Mouse (Mus musculus): ENCODE data around the gene Mbnl1.

The Mbnl1 gene

DNA sequence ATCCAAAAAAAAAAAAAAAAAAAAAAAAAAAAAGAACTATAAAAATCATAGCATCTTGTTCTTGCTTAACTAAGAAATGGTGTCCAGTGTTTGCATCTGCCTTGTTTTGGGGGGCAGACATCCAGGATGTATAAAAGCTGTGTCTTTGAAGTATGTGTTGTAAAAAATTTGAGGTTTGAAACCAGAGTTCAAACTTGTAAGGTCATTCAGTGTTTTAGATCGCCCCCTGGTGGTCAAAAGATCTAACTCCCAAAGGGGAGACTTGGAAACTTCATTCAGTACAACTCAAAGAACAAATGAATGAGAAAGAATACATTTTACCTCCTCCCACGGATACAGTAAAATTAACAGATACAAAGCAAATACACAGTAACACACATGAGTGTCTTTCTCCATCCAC is 139.2 kb downstream of the Mbnl1 start:
- DNase-seq (ENCODE audit: low spot score), result peak; percentile 22

- DNase-seq (ENCODE audit: low spot score), result no peak
Measured at GRCm38 (mm10) chr3:60613121-60613520, 140.5 kb downstream of the Mbnl1 start.

DNA sequence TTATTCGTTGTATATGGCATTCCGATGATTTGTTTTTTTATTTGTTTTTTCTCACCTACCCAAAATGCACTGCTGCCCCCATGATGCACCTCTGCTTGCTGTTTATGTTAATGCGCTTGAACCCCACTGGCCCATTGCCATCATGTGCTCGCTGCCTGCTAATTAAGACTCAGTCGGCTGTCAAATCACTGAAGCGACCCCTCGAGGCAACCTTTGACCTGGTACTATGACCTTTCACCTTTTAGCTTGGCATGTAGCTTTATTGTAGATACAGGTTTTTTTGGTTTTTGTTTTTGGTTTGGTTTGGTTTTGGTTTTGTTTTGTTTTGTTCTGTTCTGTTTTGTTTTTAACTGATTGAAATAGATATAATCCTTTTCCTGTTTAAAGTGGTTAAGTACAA is 141.9 kb downstream of the Mbnl1 start:
- no peak for DNase-seq (ENCODE audit: low spot score)

DNA sequence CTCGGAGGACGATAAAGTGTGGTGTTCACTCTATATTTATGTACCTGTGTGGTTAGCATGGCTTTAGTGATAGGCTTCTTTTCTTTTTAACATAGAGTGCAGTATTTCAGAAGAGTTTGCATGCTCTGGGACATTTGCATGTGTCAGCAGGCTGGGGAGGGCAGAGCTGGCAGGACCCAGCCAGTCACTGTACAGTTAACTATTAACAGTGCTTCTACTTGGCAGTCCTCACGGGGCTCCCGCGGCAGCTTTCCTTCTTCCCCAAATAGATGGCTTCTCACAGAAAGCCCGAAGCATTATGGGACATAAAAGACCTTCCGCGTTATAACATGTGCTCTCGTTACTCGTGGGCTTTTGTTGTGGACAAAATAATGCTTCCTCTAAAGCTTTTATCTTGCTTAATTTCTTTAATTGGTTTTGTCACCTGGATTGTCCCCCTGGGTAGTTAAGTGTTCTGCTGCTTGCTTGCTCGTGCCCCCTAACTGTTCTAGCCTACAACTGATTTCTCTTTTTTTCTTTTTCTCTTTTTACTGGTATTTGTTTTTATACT is 142.5 kb downstream of the Mbnl1 start:
- no peak for DNase-seq (ENCODE audit: low spot score)

GRCm38 (mm10) chr3:60615615-60616014 is 143.0 kb downstream of the Mbnl1 start:
- DNase-seq (ENCODE audit: low spot score), result no peak

GRCm38 (mm10) chr3:60616147-60616546 is 143.5 kb downstream of the Mbnl1 start:
- no peak for DNase-seq (ENCODE audit: low spot score)

DNA sequence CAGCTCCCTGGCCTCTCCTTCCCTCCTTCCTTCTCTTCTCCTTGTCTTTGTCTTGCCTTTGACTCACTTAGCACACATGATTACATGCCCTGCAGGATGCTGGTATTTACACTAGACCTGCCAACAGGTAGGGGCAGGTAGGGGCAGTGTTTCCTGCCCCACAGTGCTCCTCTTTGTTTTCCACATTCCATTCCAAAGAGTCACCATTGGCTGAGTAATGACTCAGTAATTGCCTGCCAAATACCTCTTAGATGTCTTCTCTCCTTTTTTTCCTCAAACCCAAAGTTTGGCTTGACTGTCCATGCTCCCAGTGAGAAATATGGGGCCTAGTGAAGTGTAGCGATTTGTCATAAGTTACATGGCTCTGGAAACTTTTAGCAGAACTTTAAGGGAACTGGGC is 145.0 kb downstream of the Mbnl1 start:
- no peak for DNase-seq (ENCODE audit: low spot score)

DNA sequence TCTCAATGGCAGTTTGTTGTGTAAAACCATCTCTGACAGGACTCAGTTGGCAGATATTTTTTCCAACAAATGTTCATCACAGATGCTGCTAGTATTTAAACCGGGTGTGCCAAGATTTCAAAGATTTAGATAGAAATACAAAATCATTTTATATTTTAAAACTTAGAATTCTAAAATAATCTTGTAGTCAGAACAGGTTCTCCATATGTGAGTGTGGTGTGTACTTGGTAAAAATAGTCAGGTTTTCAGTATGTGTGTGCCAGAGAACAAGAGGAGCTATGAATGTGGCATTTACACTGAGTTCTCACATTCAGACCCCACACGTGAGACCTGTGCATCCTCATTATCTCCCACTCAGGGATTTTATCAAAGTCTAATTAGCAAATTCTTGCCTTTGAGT is 147.6 kb downstream of the Mbnl1 start:
- DNase-seq (ENCODE audit: low spot score), result peak; percentile 21

DNA sequence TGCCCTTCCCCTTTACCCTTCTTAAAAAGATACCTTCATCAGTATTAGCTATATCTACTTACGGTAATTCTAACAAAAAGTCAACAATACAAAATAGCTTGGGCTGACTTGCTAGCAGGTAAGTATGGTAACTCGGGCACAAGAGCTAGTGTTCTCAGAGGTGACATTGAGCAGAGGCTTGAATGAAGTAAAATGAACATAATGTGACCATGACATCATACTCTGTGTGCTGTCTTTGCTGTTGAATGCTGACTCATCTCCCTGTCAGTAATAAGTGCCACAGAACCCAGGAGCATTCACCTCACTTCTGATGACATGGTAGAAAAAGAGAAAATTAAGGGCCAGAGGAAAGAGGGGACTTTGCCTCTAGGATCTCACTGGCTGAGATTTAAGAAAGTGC is 158.6 kb downstream of the Mbnl1 start:
- DNase-seq (ENCODE audit: low spot score), result no peak

GRCm38 (mm10) chr3:60631754-60632153 is 159.1 kb downstream of the Mbnl1 start:
- no peak for DNase-seq (ENCODE audit: low spot score)

DNA sequence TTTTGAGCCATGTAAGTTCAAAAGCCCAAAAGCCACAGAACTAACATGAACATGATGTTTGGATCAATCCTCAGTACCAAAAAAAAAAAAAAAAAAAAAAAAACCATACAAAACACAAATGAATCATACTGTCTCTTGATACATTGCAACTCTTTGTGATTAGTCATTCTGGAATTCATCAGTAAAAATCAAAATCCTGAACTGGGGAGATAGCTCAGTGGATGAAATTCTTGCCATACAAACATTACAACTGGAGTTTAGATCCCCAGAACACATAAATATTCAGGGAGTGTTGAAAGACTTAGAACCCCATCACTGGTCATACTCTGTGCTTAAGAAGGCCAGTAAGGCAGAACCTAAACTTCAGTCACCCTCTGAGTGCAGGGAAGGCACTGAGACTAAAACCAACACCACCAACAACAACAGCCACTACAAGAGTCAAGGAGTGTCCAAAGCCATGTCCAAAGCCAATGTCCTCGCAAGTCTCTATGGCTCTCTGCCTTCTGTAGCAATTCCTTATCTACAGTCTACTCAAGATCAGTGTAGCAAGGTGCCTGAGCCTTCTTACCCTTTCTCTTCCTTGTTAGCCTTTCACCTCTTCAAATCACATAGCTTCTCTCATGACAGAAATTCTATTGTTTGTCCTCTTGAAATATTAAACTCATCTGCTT is 160.3 kb downstream of the Mbnl1 start:
- no peak for DNase-seq (ENCODE audit: low spot score)

GRCm38 (mm10) chr3:60638530-60638929 is 165.9 kb downstream of the Mbnl1 start:
- no peak for DNase-seq (ENCODE audit: low spot score)

DNA sequence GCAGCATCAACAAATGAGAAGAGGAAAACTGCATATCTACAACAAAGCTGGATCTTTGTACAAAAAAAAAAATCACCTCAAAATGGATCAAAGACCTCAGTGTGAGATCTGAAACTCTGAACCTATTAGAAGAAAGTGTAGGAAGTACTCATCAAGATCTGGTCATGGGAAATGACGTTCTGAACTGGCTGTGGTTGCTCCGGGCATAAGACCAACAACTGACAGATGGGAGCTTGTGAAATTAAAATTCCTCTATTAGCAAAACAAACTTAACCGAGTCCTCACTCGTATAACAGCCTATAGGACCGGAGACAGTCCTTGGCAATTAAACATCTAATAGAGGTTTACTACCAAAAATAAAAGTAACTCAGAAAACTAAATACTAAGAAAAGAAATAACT is 166.5 kb downstream of the Mbnl1 start:
- DNase-seq (ENCODE audit: low spot score), result no peak

GRCm38 (mm10) chr3:60642227-60642626 is 169.6 kb downstream of the Mbnl1 start:
- DNase-seq (ENCODE audit: low spot score), result no peak

GRCm38 (mm10) chr3:60645531-60645930 is 172.9 kb downstream of the Mbnl1 start:
- DNase-seq (ENCODE audit: low spot score), result no peak

DNA sequence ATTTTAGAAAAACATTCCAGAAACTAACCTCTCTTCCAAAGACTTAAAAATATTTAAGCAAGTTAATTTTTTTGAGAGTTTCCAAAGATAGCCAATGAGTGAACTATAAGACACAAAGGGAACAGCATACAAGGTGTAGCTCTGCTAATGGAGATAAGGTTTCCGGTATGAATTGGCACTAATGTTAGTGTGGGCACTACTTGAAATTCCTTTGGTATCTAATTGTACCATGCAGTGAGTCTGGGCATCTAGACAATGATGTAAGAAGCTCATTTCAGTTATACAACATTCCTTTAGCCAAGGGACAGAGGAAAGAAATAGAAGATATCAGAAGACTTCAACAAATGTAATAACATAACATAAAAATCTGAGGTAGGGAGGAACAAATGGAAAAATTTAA is 175.7 kb downstream of the Mbnl1 start:
- DNase-seq (ENCODE audit: low spot score), result no peak

DNA sequence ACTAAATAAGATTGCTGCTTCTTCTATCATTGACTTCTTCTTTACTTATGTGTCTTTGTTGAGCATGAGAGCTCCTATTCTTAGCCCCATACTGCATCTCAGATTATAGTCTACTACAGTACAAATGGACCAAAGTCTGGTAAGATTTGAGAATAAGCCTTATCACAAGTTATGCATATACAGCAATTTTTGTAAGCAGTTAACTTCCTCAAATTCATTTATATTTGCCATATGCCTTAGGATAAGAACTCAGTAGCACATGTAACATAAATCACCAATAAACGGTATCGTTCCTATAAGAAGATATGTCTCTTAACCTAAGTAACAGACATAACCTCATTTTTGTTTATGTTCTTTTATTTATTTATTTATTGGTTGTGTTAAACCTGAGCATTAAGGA is 188.1 kb downstream of the Mbnl1 start:
- DNase-seq (ENCODE audit: low spot score), result no peak

Measured in left cerebral cortex, adult 11 months (tissue).